Mouse (Mus musculus): ENCODE data around the gene Lifr. TPM values are rescaled to one million over a fixed set of nuclear protein-coding genes. Genes with fewer than 3 reads are reported as not detected.

Lifr gene
- polyA plus RNA-seq, 1 experiment = 19.9 TPM

GRCm38 (mm10) chr15:7123781-7124450 lies 33.5 kb downstream of the Lifr start:
- 79% methylated on average over 5 of the region's 5 CpGs for WGBS
- TF ChIP-seq POLR2A (IDR thresholded peaks at IDR 0.05; ENCODE audit: borderline replicate concordance, insufficient read depth, low read length) (no peak), CTCF (IDR thresholded peaks at IDR 0.05; ENCODE audit: borderline replicate concordance, insufficient read depth, low read depth, low read length) (no peak)

GRCm38 (mm10) chr15:7126171-7126570 lies 35.8 kb downstream of the Lifr start:
- no peak overlapping the region for H3K27ac ChIP-seq (ENCODE audit: insufficient read depth, low read length)
- no peaks in the 10 kb centered on the region for H3K4me1 ChIP-seq (ENCODE audit: control insufficient read depth, insufficient read depth, low read length)
- DNase-seq = no peak
- no peak for TF ChIP-seq POLR2A (IDR thresholded peaks at IDR 0.05; ENCODE audit: borderline replicate concordance, insufficient read depth, low read length)
- no peaks in the 10 kb centered on the region for H3K27me3 ChIP-seq (ENCODE audit: control insufficient read depth, insufficient read depth, low read length)
- H3K4me3 ChIP-seq (replicated peaks; ENCODE audit: insufficient read depth, low read depth, low read length) = no peak overlapping the region
- 57% methylated on average over 1 of the region's 1 CpGs for WGBS

More at GRCm38 (mm10) chr15:7123781-7124450, 33.5 kb downstream of the Lifr start:
- Histone ChIP-seq H3K27ac (ENCODE audit: insufficient read depth, low read length) (no peak overlapping the region), H3K4me3 (replicated peaks; ENCODE audit: insufficient read depth, low read depth, low read length) (no peak overlapping the region), H3K27me3 (ENCODE audit: control insufficient read depth, insufficient read depth, low read length) (no peaks in the 10 kb centered on the region), H3K4me1 (ENCODE audit: control insufficient read depth, insufficient read depth, low read length) (no peaks in the 10 kb centered on the region)
- DNase-seq = no peak

GRCm38 (mm10) chr15:7128627-7129126 lies 38.3 kb downstream of the Lifr start:
- Histone ChIP-seq H3K27me3 (ENCODE audit: control insufficient read depth, insufficient read depth, low read length) (no peaks in the 10 kb centered on the region), H3K4me3 (replicated peaks; ENCODE audit: insufficient read depth, low read depth, low read length) (peak overlapping the region; percentile 93), H3K27ac (ENCODE audit: insufficient read depth, low read length) (peak overlapping the region; percentile 86), H3K4me1 (ENCODE audit: control insufficient read depth, insufficient read depth, low read length) (no peaks in the 10 kb centered on the region)
- DNase-seq = peak in 1 of 2 experiments; percentile 46
- under 1% methylated on average over 18 of the region's 18 CpGs for WGBS
- TF ChIP-seq POLR2A (IDR thresholded peaks at IDR 0.05; ENCODE audit: borderline replicate concordance, insufficient read depth, low read length) = no peak
- TF ChIP-seq CTCF (IDR thresholded peaks at IDR 0.05; ENCODE audit: borderline replicate concordance, insufficient read depth, low read depth, low read length) = no peak

GRCm38 (mm10) chr15:7129127-7129943 lies 38.9 kb downstream of the Lifr start:
- WGBS = under 1% methylated on average over 116 of the region's 116 CpGs
- H3K4me3 ChIP-seq (replicated peaks; ENCODE audit: insufficient read depth, low read depth, low read length) = peak overlapping the region; percentile 93
- no peak for TF ChIP-seq CTCF (IDR thresholded peaks at IDR 0.05; ENCODE audit: borderline replicate concordance, insufficient read depth, low read depth, low read length)
- peak; percentile 51; the same call in 1 of the 2 replicates for TF ChIP-seq POLR2A (IDR thresholded peaks at IDR 0.05; ENCODE audit: borderline replicate concordance, insufficient read depth, low read length)
- H3K27ac ChIP-seq (ENCODE audit: insufficient read depth, low read length) = peak overlapping the region; percentile 86
- H3K27me3 ChIP-seq (ENCODE audit: control insufficient read depth, insufficient read depth, low read length) = no peaks in the 10 kb centered on the region
- DNase-seq = peak; percentile 87 to 89
- H3K4me1 ChIP-seq (ENCODE audit: control insufficient read depth, insufficient read depth, low read length) = no peaks in the 10 kb centered on the region

- H3K27ac ChIP-seq (ENCODE audit: insufficient read depth, low read length) = peak overlapping the region; percentile 80; the same call in 1 of the 2 replicates
Measured at GRCm38 (mm10) chr15:7129944-7130287, 39.5 kb downstream of the Lifr start.

GRCm38 (mm10) chr15:7130691-7131225 lies 40.3 kb downstream of the Lifr start:
- DNase-seq = no peak
- Histone ChIP-seq H3K4me3 (replicated peaks; ENCODE audit: insufficient read depth, low read depth, low read length) (peak overlapping the region; percentile 18), H3K27ac (ENCODE audit: insufficient read depth, low read length) (no peak overlapping the region), H3K27me3 (ENCODE audit: control insufficient read depth, insufficient read depth, low read length) (no peaks in the 10 kb centered on the region), H3K4me1 (ENCODE audit: control insufficient read depth, insufficient read depth, low read length) (no peaks in the 10 kb centered on the region)
- WGBS = 62% methylated on average over 7 of the region's 7 CpGs
- TF ChIP-seq CTCF (IDR thresholded peaks at IDR 0.05; ENCODE audit: borderline replicate concordance, insufficient read depth, low read depth, low read length) (no peak), POLR2A (IDR thresholded peaks at IDR 0.05; ENCODE audit: borderline replicate concordance, insufficient read depth, low read length) (no peak)

More at GRCm38 (mm10) chr15:7129944-7130287, 39.5 kb downstream of the Lifr start:
- 1% methylated on average over 16 of the region's 16 CpGs for WGBS
- DNase-seq = no peak
- Histone ChIP-seq H3K4me1 (ENCODE audit: control insufficient read depth, insufficient read depth, low read length) (no peaks in the 10 kb centered on the region), H3K27me3 (ENCODE audit: control insufficient read depth, insufficient read depth, low read length) (no peaks in the 10 kb centered on the region), H3K4me3 (replicated peaks; ENCODE audit: insufficient read depth, low read depth, low read length) (peak overlapping the region; percentile 81)
- TF ChIP-seq CTCF (IDR thresholded peaks at IDR 0.05; ENCODE audit: borderline replicate concordance, insufficient read depth, low read depth, low read length) (no peak), POLR2A (IDR thresholded peaks at IDR 0.05; ENCODE audit: borderline replicate concordance, insufficient read depth, low read length) (no peak)

DNA sequence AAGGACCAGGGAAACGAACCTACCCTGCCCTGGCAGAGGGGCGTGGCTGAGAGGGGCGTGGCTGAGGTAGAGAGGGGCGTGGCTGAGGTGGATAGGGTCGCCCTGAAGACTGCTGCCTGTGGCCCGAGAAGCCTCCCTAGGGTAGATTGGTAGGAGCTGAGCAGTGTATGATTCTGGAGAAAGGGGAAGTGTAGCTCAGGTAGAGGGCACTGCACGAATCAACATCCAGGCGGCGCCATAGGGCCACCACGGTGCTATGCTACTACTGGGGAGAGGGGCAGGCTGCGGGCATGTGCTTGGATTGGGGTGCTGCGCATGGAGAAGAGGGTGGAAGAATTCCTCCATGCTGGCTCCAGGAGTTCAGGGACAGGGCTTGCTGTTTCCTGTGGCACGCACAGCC lies 42.3 kb downstream of the Lifr start:
- H3K4me1 ChIP-seq (ENCODE audit: control insufficient read depth, insufficient read depth, low read length) = no peaks in the 10 kb centered on the region
- H3K4me3 ChIP-seq (replicated peaks; ENCODE audit: insufficient read depth, low read depth, low read length) = no peak overlapping the region
- H3K27me3 ChIP-seq (ENCODE audit: control insufficient read depth, insufficient read depth, low read length) = no peaks in the 10 kb centered on the region
- TF ChIP-seq POLR2A (IDR thresholded peaks at IDR 0.05; ENCODE audit: borderline replicate concordance, insufficient read depth, low read length) (no peak), CTCF (IDR thresholded peaks at IDR 0.05; ENCODE audit: borderline replicate concordance, insufficient read depth, low read depth, low read length) (no peak)
- H3K27ac ChIP-seq (ENCODE audit: insufficient read depth, low read length) = no peak overlapping the region
- DNase-seq = no peak
- WGBS = 65% methylated on average over 13 of the region's 13 CpGs
